Mouse (Mus musculus) layer of hippocampus, postnatal 25 days (tissue): ENCODE measurements around the gene Xcr1. TPM values are rescaled to one million over a fixed set of nuclear protein-coding genes. Genes with fewer than 3 reads are reported as not detected.
A peak's percentile ranks its signal among the peaks of the same experiment; 100 is the strongest.

Source experiments
- DNase-seq, 2 experiments: peaks; one replicate each; pipeline ENCODE4 v3.0.0; 2022; ENCODE audit warnings: mixed read lengths in 2 of 2, low spot score in 1 of 2; ENCODE audit errors: extremely low spot score in 1 of 2
- total RNA-seq, 2 experiments: library from RNA; stranded (reverse); gene quantifications; 2 replicates each; pipeline ENCODE4 v1.2.3; 2021

The Xcr1 gene
- not detected for total RNA-seq

- DNase-seq: no peak
Observed at GRCm38 (mm10) chr9:123861929-123862328, at the start of gene Xcr1. Gene Xcr1, minus strand, starts transcription at chr9:123862029.

GRCm38 (mm10) chr9:123872049-123872448 lies 10.2 kb upstream of the Xcr1 start:
- DNase-seq: no peak

GRCm38 (mm10) chr9:123869167-123869784 lies 7.4 kb upstream of the Xcr1 start:
- DNase-seq: no peak

- no peak for DNase-seq
Observed at GRCm38 (mm10) chr9:123863641-123864040, 1.8 kb upstream of the Xcr1 start.

- no peak for DNase-seq
Observed at GRCm38 (mm10) chr9:123862895-123863616, 1.2 kb upstream of the Xcr1 start.

GRCm38 (mm10) chr9:123856836-123857235 lies 5.0 kb downstream of the Xcr1 start:
- DNase-seq: no peak

- no peak for DNase-seq
Observed at GRCm38 (mm10) chr9:123852449-123853390, 9.1 kb downstream of the Xcr1 start.

- DNase-seq: peak; percentile 82 to 87
Observed at GRCm38 (mm10) chr9:123851713-123852448, 9.9 kb downstream of the Xcr1 start, which contains the start of gene Fyco1. Gene Fyco1, minus strand, starts transcription at chr9:123851899.

- no peak for DNase-seq
Observed at GRCm38 (mm10) chr9:123851062-123851712, 10.6 kb downstream of the Xcr1 start.

- DNase-seq: peak in 1 of 2 experiments; percentile 9
Observed at GRCm38 (mm10) chr9:123850705-123851061, 11.1 kb downstream of the Xcr1 start.

- no peak for DNase-seq
Observed at GRCm38 (mm10) chr9:123849976-123850695, 11.7 kb downstream of the Xcr1 start.

GRCm38 (mm10) chr9:123846490-123846889 lies 15.3 kb downstream of the Xcr1 start:
- no peak for DNase-seq

- DNase-seq: no peak
Observed at GRCm38 (mm10) chr9:123845120-123845519, 16.7 kb downstream of the Xcr1 start.

GRCm38 (mm10) chr9:123844468-123844867 lies 17.4 kb downstream of the Xcr1 start:
- no peak for DNase-seq

- no peak for DNase-seq
Observed at GRCm38 (mm10) chr9:123840243-123840642, 21.6 kb downstream of the Xcr1 start.

GRCm38 (mm10) chr9:123835851-123836250 lies 26.0 kb downstream of the Xcr1 start:
- DNase-seq: no peak

GRCm38 (mm10) chr9:123828916-123829315 lies 32.9 kb downstream of the Xcr1 start:
- no peak for DNase-seq

GRCm38 (mm10) chr9:123826631-123827030 lies 35.2 kb downstream of the Xcr1 start:
- DNase-seq: no peak

- DNase-seq: no peak
Observed at GRCm38 (mm10) chr9:123818601-123819000, 43.2 kb downstream of the Xcr1 start.
